Mouse (Mus musculus) ES-E14 (cell line): ENCODE measurements around the gene Tbck.

Experiments used
- CHD2 ChIP-seq: IDR thresholded peaks from 2 replicates; pipeline ENCODE4 v1.6.1; 2014; ENCODE audit warnings: mild to moderate bottlenecking, low read depth, low read length, inconsistent platforms
- ZC3H11A ChIP-seq: IDR thresholded peaks from 2 replicates; pipeline ENCODE4 v1.6.1; 2012; ENCODE audit warnings: low read depth, mild to moderate bottlenecking, inconsistent platforms, low read length, borderline replicate concordance

DNA sequence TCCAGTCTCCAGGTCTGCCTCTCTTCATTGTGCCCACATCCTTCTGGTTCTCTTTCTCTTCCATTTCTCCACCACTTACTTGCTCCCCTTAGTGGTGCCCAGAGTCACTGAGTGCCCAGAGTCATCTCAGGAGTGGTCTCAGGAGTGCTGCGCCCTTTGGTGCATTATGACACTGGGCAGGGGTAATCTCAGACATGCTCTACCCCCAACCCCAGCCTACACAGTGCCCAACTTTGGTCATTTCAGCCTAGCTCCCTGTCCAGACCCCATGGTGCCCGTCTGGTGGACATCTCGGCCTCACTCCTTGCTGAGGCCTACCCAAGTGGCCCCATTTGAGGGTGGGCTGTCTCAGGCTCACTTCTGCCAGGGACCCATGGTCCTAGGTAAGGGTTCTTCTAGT, 102.7 kb downstream of the Tbck start:
- TF ChIP-seq ZC3H11A (no peak), CHD2 (no peak)
